Mouse (Mus musculus): ENCODE data around the gene Glipr1l2. TPM values are rescaled to one million over a fixed set of nuclear protein-coding genes. Genes with fewer than 3 reads are reported as not detected.
A peak's percentile ranks its signal among the peaks of the same experiment; 100 is the strongest.

Gene Glipr1l2
- polyA plus RNA-seq, 1 experiment, result not detected

DNA sequence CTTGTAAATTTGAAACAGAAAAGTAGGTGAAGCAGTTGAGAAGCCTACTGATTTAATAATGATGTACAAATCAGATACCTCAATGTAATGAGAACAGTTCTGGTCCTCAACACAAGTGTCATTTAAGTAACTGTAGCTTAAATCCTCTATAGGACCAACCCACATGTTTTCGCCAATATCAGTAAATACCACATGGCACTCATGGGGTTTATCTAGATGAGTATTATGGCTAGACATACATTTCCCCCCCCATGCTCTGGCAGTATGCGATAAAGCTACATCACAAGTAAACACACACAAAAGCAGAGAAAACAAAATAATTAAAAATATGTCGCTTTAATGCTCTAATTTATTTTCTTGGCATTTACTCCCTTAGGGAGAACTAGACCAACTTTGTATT is 49.0 kb downstream of the Glipr1l2 start:
- Histone ChIP-seq H3K4me1 (ENCODE audit: control insufficient read depth, insufficient read depth, low read length) (no peaks in the 10 kb centered on the region), H3K4me3 (ENCODE audit: insufficient read depth, low read length) (no peak overlapping the region), H3K27ac (ENCODE audit: insufficient read depth, low read depth, low read length) (no peak overlapping the region)
- TF ChIP-seq CTCF (IDR thresholded peaks at IDR 0.05; ENCODE audit: low read depth, low read length) (no peak), POLR2A (IDR thresholded peaks at IDR 0.05; ENCODE audit: borderline replicate concordance, low read depth, low read length) (no peak)

DNA sequence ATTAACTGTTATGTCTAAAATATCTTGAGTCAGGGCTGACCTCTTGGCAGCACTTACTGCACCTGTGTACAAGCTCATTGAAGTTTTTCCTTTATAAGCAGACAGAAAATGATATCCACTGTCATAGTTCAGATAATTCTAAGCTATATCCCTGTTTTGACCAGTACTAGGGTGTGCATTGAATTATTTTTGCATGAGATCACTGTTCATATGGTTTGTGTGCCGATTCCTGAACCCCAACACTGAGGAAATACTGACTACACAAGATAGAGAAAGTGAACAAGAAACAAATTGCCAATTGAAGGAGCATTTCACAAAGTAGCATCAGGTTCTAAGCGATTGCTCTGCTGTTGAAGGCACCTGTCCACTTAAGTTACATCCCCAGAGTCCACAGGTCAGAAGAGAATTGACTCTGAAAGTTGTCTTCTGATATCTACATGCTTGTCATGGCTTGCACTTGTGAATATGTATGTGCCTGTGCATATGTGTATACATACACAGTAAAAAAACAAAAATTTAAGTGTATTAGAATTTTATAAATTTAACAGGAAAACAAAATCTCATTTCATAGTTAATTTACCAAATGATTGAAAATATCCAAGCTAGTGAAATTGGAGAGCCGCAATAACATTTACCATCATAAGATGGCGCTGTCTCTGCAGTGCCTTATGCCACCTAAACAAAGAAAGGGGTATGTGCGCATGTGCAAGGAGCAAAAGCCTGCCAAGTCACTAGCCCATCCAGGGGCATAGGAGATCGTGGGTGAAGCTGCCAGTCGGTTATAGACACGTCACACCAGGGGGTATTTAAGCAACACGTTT is 55.1 kb downstream of the Glipr1l2 start:
- Histone ChIP-seq H3K4me3 (ENCODE audit: insufficient read depth, low read length) (peak overlapping the region; percentile 40), H3K27ac (ENCODE audit: insufficient read depth, low read depth, low read length) (no peak overlapping the region)

DNA sequence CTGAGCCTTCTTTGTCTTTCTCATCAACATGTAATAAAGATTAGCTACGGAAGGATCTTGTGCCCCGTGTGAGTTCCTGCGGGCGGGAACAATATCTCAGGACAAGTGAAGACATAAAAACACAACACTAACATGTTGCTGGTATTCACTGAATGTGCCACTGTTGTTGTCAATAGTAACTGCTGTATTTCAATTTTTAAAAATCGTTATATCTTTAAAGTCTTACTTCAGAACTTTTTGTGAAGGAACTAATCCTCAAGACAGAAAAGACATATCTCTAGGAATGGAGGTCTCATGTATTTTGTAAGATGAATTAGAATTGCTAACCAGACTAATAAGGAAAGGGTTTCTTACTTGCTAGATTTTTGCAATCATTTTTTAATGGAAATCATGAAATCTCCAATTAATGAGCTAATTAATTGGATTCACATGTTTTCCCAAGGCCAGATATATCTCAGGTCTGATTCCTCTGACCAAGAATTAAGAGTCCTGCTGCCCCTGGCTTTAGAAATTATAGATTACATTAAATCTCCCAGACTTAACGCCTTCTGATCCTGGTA is 55.8 kb downstream of the Glipr1l2 start:
- Histone ChIP-seq H3K4me1 (ENCODE audit: control insufficient read depth, insufficient read depth, low read length) (peaks cover 5% of the 10 kb centered on the region), H3K4me3 (ENCODE audit: insufficient read depth, low read length) (peak overlapping the region; percentile 40), H3K27ac (ENCODE audit: insufficient read depth, low read depth, low read length) (no peak overlapping the region)
- TF ChIP-seq CTCF (IDR thresholded peaks at IDR 0.05; ENCODE audit: low read depth, low read length), result no peak
- TF ChIP-seq POLR2A (IDR thresholded peaks at IDR 0.05; ENCODE audit: borderline replicate concordance, low read depth, low read length), result no peak

More for the DNA sequence above, 55.1 kb downstream of the Glipr1l2 start:
- TF ChIP-seq POLR2A (IDR thresholded peaks at IDR 0.05; ENCODE audit: borderline replicate concordance, low read depth, low read length) (no peak), CTCF (IDR thresholded peaks at IDR 0.05; ENCODE audit: low read depth, low read length) (no peak)
- peaks cover 5% of the 10 kb centered on the region for H3K4me1 ChIP-seq (ENCODE audit: control insufficient read depth, insufficient read depth, low read length)

DNA sequence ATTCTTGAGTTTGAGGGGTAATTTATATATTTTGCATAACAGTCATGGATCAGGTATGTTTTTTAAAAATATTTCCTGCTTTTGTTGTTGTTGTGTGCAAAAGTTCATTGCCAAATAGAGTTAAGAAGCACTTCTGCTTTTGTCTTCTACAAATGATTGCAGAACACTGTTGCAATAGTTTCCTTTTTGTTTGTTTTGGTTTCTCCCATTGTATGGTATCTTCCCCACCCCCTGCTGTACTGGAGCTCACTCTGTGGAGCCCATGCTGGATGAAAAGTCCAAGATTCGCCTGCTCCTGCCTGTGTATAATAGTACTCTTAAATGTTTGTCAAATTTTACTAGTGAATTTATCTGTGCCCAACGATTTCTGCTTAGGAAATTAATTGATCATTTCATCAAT is 56.7 kb downstream of the Glipr1l2 start:
- TF ChIP-seq CTCF (IDR thresholded peaks at IDR 0.05; ENCODE audit: low read depth, low read length) (no peak), POLR2A (IDR thresholded peaks at IDR 0.05; ENCODE audit: borderline replicate concordance, low read depth, low read length) (no peak)
- H3K4me1 ChIP-seq (ENCODE audit: control insufficient read depth, insufficient read depth, low read length), result peaks cover 5% of the 10 kb centered on the region
- H3K4me3 ChIP-seq (ENCODE audit: insufficient read depth, low read length), result no peak overlapping the region
- H3K27ac ChIP-seq (ENCODE audit: insufficient read depth, low read depth, low read length), result no peak overlapping the region

Other genes starting within 250 kb of the Glipr1l2 start
- 16.8 and 19.4 TPM in 2 replicates for gene Krr1, start 110.7 kb upstream of the Glipr1l2 start, polyA plus RNA-seq (2012; ENCODE audit: insufficient read depth, insufficient read length, missing spikeins)
- 788 and 790 TPM in 2 replicates for gene Glipr1, start 80.7 kb upstream of the Glipr1l2 start, polyA plus RNA-seq (2012; ENCODE audit: insufficient read depth, insufficient read length, missing spikeins)
- not detected in 2 replicates for gene Glipr1l1, start 23.2 kb upstream of the Glipr1l2 start, polyA plus RNA-seq (2012; ENCODE audit: insufficient read depth, insufficient read length, missing spikeins)
- not detected in 2 replicates for gene Glipr1l3, start 77.0 kb downstream of the Glipr1l2 start, polyA plus RNA-seq (2012; ENCODE audit: insufficient read depth, insufficient read length, missing spikeins)
- gene Caps2, start 80.3 kb downstream of the Glipr1l2 start, polyA plus RNA-seq (2012; ENCODE audit: insufficient read depth, insufficient read length, missing spikeins), result not detected in 2 replicates
- gene Kcnc2, start 187.8 kb downstream of the Glipr1l2 start, polyA plus RNA-seq (2012; ENCODE audit: insufficient read depth, insufficient read length, missing spikeins), result not detected in 2 replicates

Measured in bone marrow macrophage, adult 2 months (primary cell).